Mouse (Mus musculus) kidney, adult 2 months (tissue): ENCODE measurements at regions not wholly inside any gene's neighbourhood (a gene's known extent, or its start where the extent isn't known, plus 50 kb on each side); places are given as distances from the start of the nearest gene placed in this dataset.

Source experiments
- CTCF ChIP-seq: fragments of 200-500 bp; conservative IDR thresholded peaks from 2 replicates; pipeline ENCODE4 v1.5.1; 2011; ENCODE audit warnings: low read depth, mild to moderate bottlenecking, control low read depth, low read length, moderate library complexity, mixed read lengths; ENCODE audit not compliant: insufficient read depth, insufficient read length
- POLR2A ChIP-seq: fragments of 200-500 bp; IDR thresholded peaks from one replicate; pipeline ENCODE4 v1.6.1; 2011; ENCODE audit warnings: low read depth, low read length, control low read depth

- TF ChIP-seq CTCF, result no peak
- no peak for TF ChIP-seq POLR2A
These were observed 327.0 kb downstream of the Zfp706 start for GRCm38 (mm10) chr15:36680361-36681140.
